In genomic region chr13:110563967-110564366, GRCm38 (mm10) we compare ENCODE assay signal across 8 mouse cellular contexts.
DNase-seq lines count a peak whose midpoint lies in the region; ATAC-seq and TF ChIP-seq lines count a peak whose summit lies in the region.

No protein-coding gene starts in this region.

- no peak overlapping the region for H3K27ac ChIP-seq in heart, embryonic 11.5 days (ENCODE audit: low read depth, low read length)
- H3K27ac ChIP-seq in lung, embryonic 14.5 days (ENCODE audit: low read depth): no peak overlapping the region
- no peak overlapping the region for H3K27ac ChIP-seq in forebrain, embryonic 14.5 days (ENCODE audit: low read depth, low read length)

- no peak overlapping the region for H3K9ac ChIP-seq in heart, embryonic 11.5 days (ENCODE audit: low read depth, low read length)
- H3K9ac ChIP-seq in lung, embryonic 14.5 days: no peak overlapping the region
- no peak overlapping the region for H3K9ac ChIP-seq in forebrain, embryonic 14.5 days (ENCODE audit: low read length)

- intact Hi-C loops in heart, postnatal 10 days (cut with DNase I): no loop called here

- H3K9me3 ChIP-seq in heart, embryonic 11.5 days (replicated peaks; ENCODE audit: control insufficient read depth, low read length): no peaks in the 10 kb centered on the region
- no peaks in the 10 kb centered on the region for H3K9me3 ChIP-seq in lung, embryonic 14.5 days (ENCODE audit: low read depth, low read length)
- H3K9me3 ChIP-seq in forebrain, embryonic 14.5 days (replicated peaks; ENCODE audit: control insufficient read depth, low read length): no peaks in the 10 kb centered on the region

- peaks cover 8% of the 10 kb centered on the region; the same call in 1 of the 2 replicates for H3K4me1 ChIP-seq in heart, embryonic 11.5 days (ENCODE audit: control insufficient read depth, insufficient read depth, low read length)
- H3K4me1 ChIP-seq in lung, embryonic 14.5 days (ENCODE audit: insufficient read depth): no peaks in the 10 kb centered on the region
- H3K4me1 ChIP-seq in forebrain, embryonic 14.5 days (ENCODE audit: control insufficient read depth, insufficient read depth, low read length): no peaks in the 10 kb centered on the region

- ATAC-seq in heart, embryonic 11.5 days (replicated peaks; ENCODE audit: insufficient number of reproducible peaks, low FRiP score, low TSS enrichment): no peak
- peak; percentile 30 to 56; a peak in 3 of 4 replicates for ATAC-seq in hematopoietic stem cell, adult 5-6 weeks (replicated peaks in 1 of 2; ENCODE audit: insufficient read depth in 1 of 2, low FRiP score in 2 of 2, low TSS enrichment in 1 of 2, low read depth in 1 of 2, poor library complexity in 2 of 2, severe bottlenecking in 2 of 2)
- peak; percentile 75; the same call in 1 of the 2 replicates for ATAC-seq in lung, embryonic 14.5 days (ENCODE audit: insufficient read depth)
- no peak for ATAC-seq in forebrain, embryonic 14.5 days
- no peak for ATAC-seq in erythroblast, adult 5-6 weeks (replicated peaks; ENCODE audit: low FRiP score, poor library complexity, severe bottlenecking)

- DNase-seq in heart, postnatal 10 days: no peak
- DNase-seq in lung, embryonic 14.5 days: peak; percentile 55
- DNase-seq in thymus, adult 18-20 months: peak; percentile 5 to 23
- DNase-seq in forebrain, embryonic 14.5 days (ENCODE audit: low spot score): no peak
- DNase-seq in cerebellum, postnatal 25 days: no peak

- WGBS in heart, embryonic 11.5 days (ENCODE audit: insufficient replicate concordance): 25% methylated on average over 9 of the region's 9 CpGs
- WGBS in lung, embryonic 14.5 days: 26% methylated on average over 9 of the region's 9 CpGs
- 87% methylated on average over 9 of the region's 9 CpGs for WGBS in forebrain, embryonic 14.5 days

- H3K4me2 ChIP-seq in heart, embryonic 11.5 days: 0 out of 2 replicates have a peak overlapping the region, but pooled peaks have one; percentile 12
- no peak overlapping the region for H3K4me2 ChIP-seq in lung, embryonic 14.5 days
- H3K4me2 ChIP-seq in forebrain, embryonic 14.5 days (ENCODE audit: low read length): no peak overlapping the region

- H3K4me3 ChIP-seq in heart, embryonic 11.5 days (ENCODE audit: low read depth, low read length): no peak overlapping the region
- H3K4me3 ChIP-seq in lung, embryonic 14.5 days (ENCODE audit: low read depth, low read length): no peak overlapping the region
- H3K4me3 ChIP-seq in forebrain, embryonic 14.5 days (ENCODE audit: low read depth, low read length): no peak overlapping the region

- no peaks in the 10 kb centered on the region for H3K27me3 ChIP-seq in heart, embryonic 11.5 days (ENCODE audit: control insufficient read depth, insufficient read depth, low read length)
- H3K27me3 ChIP-seq in lung, embryonic 14.5 days (ENCODE audit: insufficient read depth, low read length): no peaks in the 10 kb centered on the region
- no peaks in the 10 kb centered on the region for H3K27me3 ChIP-seq in forebrain, embryonic 14.5 days (replicated peaks; ENCODE audit: control insufficient read depth, insufficient read depth, low read length)

- no peaks in the 10 kb centered on the region for H3K36me3 ChIP-seq in heart, embryonic 11.5 days (ENCODE audit: control insufficient read depth, insufficient read depth, low read length)
- H3K36me3 ChIP-seq in lung, embryonic 14.5 days (ENCODE audit: insufficient read depth): no peaks in the 10 kb centered on the region
- no peaks in the 10 kb centered on the region for H3K36me3 ChIP-seq in forebrain, embryonic 14.5 days (ENCODE audit: control insufficient read depth, insufficient read depth, low read length)

- TF ChIP-seq CTCF in lung, embryonic 14.5 days (IDR thresholded peaks at IDR 0.05; ENCODE audit: low read depth): no peak

Comparison
In these comparisons a context has a peak if more than half of its experiments do, and no peak if none do; other contexts are left out.
1. ATAC-seq: peak in hematopoietic stem cell, adult 5-6 weeks (2 of 2) and lung, embryonic 14.5 days (single experiment); none in heart, embryonic 11.5 days (single experiment), forebrain, embryonic 14.5 days (single experiment) and erythroblast, adult 5-6 weeks (single experiment).
2. DNase-seq: peak in lung, embryonic 14.5 days (single experiment) and thymus, adult 18-20 months (2 of 2); none in heart, postnatal 10 days (0 of 2), forebrain, embryonic 14.5 days (single experiment) and cerebellum, postnatal 25 days (0 of 2).